In genomic region chr3:33063590-33063989, GRCm38 (mm10) we compare ENCODE assay signal across 20 mouse cellular contexts.
DNase-seq lines count a peak whose midpoint lies in the region; ATAC-seq and TF ChIP-seq lines count a peak whose summit lies in the region.
"Had no signal": no experiment of that assay in that cellular context is flagged by ENCODE, and none has a peak within 500 bp of the region (broad histone marks: within the 10 kb centered on the region; RNA-seq: fewer than 3 reads in every experiment).

No protein-coding gene starts in this region.

- intact Hi-C loops in left cerebral cortex, adult 2 months (cut with DNase I) = loop anchor here (5.0 kb wide), 1 partner anchor 79 kb away; the partner anchor contains the start of gene Pex5l

- no peak overlapping the region for H3K4me3 ChIP-seq in left cerebral cortex, adult 2 months
- H3K4me3 ChIP-seq in forebrain, embryonic 12.5 days (replicated peaks) = no peak overlapping the region
- H3K4me3 ChIP-seq in hindbrain, embryonic 14.5 days (replicated peaks; ENCODE audit: low read length) = no peak overlapping the region
- H3K4me3 ChIP-seq in kidney, embryonic 14.5 days (ENCODE audit: low read length) = no peak overlapping the region
- H3K4me3 ChIP-seq: heart, embryonic 15.5 days; hindbrain, embryonic 15.5 days; limb, embryonic 10.5 days; liver, embryonic 12.5 days; lung, embryonic 15.5 days; myocyte had no signal

- H3K4me1 ChIP-seq in forebrain, embryonic 12.5 days = peaks cover 33% of the 10 kb centered on the region
- H3K4me1 ChIP-seq in hindbrain, embryonic 14.5 days (replicated peaks; ENCODE audit: control insufficient read depth, insufficient read depth, low read length) = peaks cover 24% of the 10 kb centered on the region; the same call in 1 of the 2 replicates
- no peaks in the 10 kb centered on the region for H3K4me1 ChIP-seq in kidney, embryonic 14.5 days (ENCODE audit: control insufficient read depth, insufficient read depth, low read length)
- H3K4me1 ChIP-seq: heart, embryonic 15.5 days; limb, embryonic 10.5 days; liver, embryonic 12.5 days; lung, embryonic 15.5 days had no signal

- TF ChIP-seq CTCF in left cerebral cortex, adult 2 months (IDR thresholded peaks at IDR 0.05) = no peak

- H3K27me3 ChIP-seq in forebrain, embryonic 12.5 days = no peaks in the 10 kb centered on the region; the same call in 1 of the 2 replicates
- H3K27me3 ChIP-seq in hindbrain, embryonic 14.5 days (ENCODE audit: control insufficient read depth, insufficient read depth, low read length) = no peaks in the 10 kb centered on the region
- H3K27me3 ChIP-seq in kidney, embryonic 14.5 days (ENCODE audit: control insufficient read depth, insufficient read depth, low read length) = no peaks in the 10 kb centered on the region
- H3K27me3 ChIP-seq: heart, embryonic 15.5 days; hindbrain, embryonic 15.5 days; liver, embryonic 12.5 days; lung, embryonic 15.5 days had no signal

- no peak overlapping the region for H3K9ac ChIP-seq in forebrain, embryonic 12.5 days
- H3K9ac ChIP-seq in hindbrain, embryonic 14.5 days = no peak overlapping the region
- no peak overlapping the region for H3K9ac ChIP-seq in kidney, embryonic 14.5 days (ENCODE audit: low read depth, low read length)
- H3K9ac ChIP-seq: heart, embryonic 15.5 days; hindbrain, embryonic 15.5 days; liver, embryonic 12.5 days; lung, embryonic 15.5 days had no signal

- peak; percentile 25; the same call in 1 of the 2 replicates for ATAC-seq in forebrain, embryonic 12.5 days (ENCODE audit: low FRiP score)
- ATAC-seq in hindbrain, embryonic 14.5 days (ENCODE audit: low FRiP score) = 0 out of 2 replicates have a peak, but pooled peaks have one; percentile 46
- ATAC-seq in kidney, embryonic 14.5 days (ENCODE audit: low FRiP score, low TSS enrichment) = no peak
- ATAC-seq: liver, embryonic 12.5 days had no signal

- no peak overlapping the region for H3K4me2 ChIP-seq in forebrain, embryonic 12.5 days
- H3K4me2 ChIP-seq in hindbrain, embryonic 14.5 days (replicated peaks) = no peak overlapping the region
- no peak overlapping the region for H3K4me2 ChIP-seq in kidney, embryonic 14.5 days (replicated peaks; ENCODE audit: low read depth, low read length)
- H3K4me2 ChIP-seq: heart, embryonic 15.5 days; hindbrain, embryonic 15.5 days; liver, embryonic 12.5 days; lung, embryonic 15.5 days had no signal

- no peaks in the 10 kb centered on the region for H3K36me3 ChIP-seq in forebrain, embryonic 12.5 days (replicated peaks)
- no peaks in the 10 kb centered on the region for H3K36me3 ChIP-seq in hindbrain, embryonic 14.5 days (replicated peaks; ENCODE audit: control insufficient read depth, insufficient read depth)
- H3K36me3 ChIP-seq in kidney, embryonic 14.5 days (ENCODE audit: control insufficient read depth, insufficient read depth, low read length) = no peaks in the 10 kb centered on the region
- H3K36me3 ChIP-seq: heart, embryonic 15.5 days; hindbrain, embryonic 15.5 days; limb, embryonic 10.5 days; liver, embryonic 12.5 days; lung, embryonic 15.5 days had no signal

- DNase-seq in left cerebral cortex, adult 2 months (ENCODE audit: extremely low spot score in 1 of 2, low spot score in 2 of 2) = no peak
- no peak for DNase-seq in left cerebral cortex, adult 8-10 months (ENCODE audit: low spot score in 2 of 2)
- no peak for DNase-seq in hindbrain, embryonic 14.5 days (ENCODE audit: low spot score)
- no peak for DNase-seq in right cerebral cortex, adult 18-20 months
- DNase-seq in layer of hippocampus, adult 11-12 months (ENCODE audit: low spot score) = no peak
- DNase-seq: adrenal gland, postnatal 10 days; cerebellum, postnatal 14 days; kidney, adult 18-20 months; kidney, postnatal 25 days; layer of hippocampus, postnatal 36 days; right cerebral cortex, postnatal 25 days; thymus, postnatal 4 days had no signal

- WGBS in forebrain, embryonic 12.5 days = 6% methylated on average over 6 of the region's 6 CpGs
- WGBS in hindbrain, embryonic 14.5 days = 18% methylated on average over 6 of the region's 6 CpGs
- WGBS in kidney, embryonic 14.5 days = 71% methylated on average over 6 of the region's 6 CpGs

- H3K9me3 ChIP-seq in forebrain, embryonic 12.5 days = no peaks in the 10 kb centered on the region
- H3K9me3 ChIP-seq in hindbrain, embryonic 14.5 days (ENCODE audit: control insufficient read depth, low read length) = no peaks in the 10 kb centered on the region
- H3K9me3 ChIP-seq in kidney, embryonic 14.5 days (ENCODE audit: control insufficient read depth, low read length) = no peaks in the 10 kb centered on the region
- H3K9me3 ChIP-seq: heart, embryonic 15.5 days; hindbrain, embryonic 15.5 days; limb, embryonic 10.5 days; liver, embryonic 12.5 days; lung, embryonic 15.5 days had no signal

- H3K27ac ChIP-seq in left cerebral cortex, adult 2 months = peak overlapping the region; percentile 56
- H3K27ac ChIP-seq in forebrain, embryonic 12.5 days = no peak overlapping the region; the same call in 1 of the 2 replicates
- H3K27ac ChIP-seq in hindbrain, embryonic 14.5 days = peak overlapping the region; percentile 20; the same call in 1 of the 2 replicates
- H3K27ac ChIP-seq in kidney, embryonic 14.5 days (ENCODE audit: low read depth, low read length) = no peak overlapping the region
- H3K27ac ChIP-seq: heart, embryonic 15.5 days; hindbrain, embryonic 15.5 days; limb, embryonic 10.5 days; liver, embryonic 12.5 days; lung, embryonic 15.5 days had no signal

Comparison
In these comparisons a context has a peak if more than half of its experiments do, and no peak if none do; other contexts are left out.
1. H3K27ac ChIP-seq: peak in left cerebral cortex, adult 2 months (single experiment) and hindbrain, embryonic 14.5 days (single experiment); none in forebrain, embryonic 12.5 days (single experiment) and kidney, embryonic 14.5 days (single experiment).